Mouse (Mus musculus): ENCODE measurements around the gene Schip1. TPM values are rescaled to one million over a fixed set of nuclear protein-coding genes. Genes with fewer than 3 reads are reported as not detected.

Gene Schip1
- total RNA-seq, 2 experiments from 2014 or later = 2.6 TPM

DNA sequence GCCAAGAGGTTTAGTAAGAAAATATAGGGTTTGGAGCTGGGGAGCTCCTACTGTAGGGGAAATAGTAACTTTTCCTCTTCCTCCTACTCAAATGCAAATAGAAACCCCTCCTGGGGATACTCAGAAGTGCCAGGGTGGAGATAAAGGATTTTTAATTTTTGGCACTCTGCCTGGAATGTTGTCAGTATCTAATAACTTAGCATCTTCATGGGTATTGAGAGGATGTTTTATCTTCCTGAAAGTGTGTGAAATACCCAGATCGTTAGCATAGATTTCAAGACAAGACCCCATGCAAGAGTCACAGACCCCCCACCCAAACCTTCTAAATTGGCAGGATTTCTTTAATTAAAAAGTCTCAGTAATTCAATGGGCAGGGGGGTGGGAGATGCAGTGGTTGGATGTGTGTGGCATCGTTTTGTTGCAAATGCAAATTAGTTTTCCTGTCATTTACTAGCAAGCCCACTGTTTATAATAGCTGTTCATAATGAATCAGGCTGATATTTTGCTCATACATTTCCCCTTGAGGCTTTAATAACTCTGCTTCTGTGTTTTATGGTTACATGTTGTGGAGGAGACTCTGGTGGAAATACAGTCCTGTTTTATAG is 40.6 kb downstream of the Schip1 start:
- ATAC-seq (replicated peaks; ENCODE audit: low FRiP score, low TSS enrichment, poor library complexity, severe bottlenecking) = no peak

DNA sequence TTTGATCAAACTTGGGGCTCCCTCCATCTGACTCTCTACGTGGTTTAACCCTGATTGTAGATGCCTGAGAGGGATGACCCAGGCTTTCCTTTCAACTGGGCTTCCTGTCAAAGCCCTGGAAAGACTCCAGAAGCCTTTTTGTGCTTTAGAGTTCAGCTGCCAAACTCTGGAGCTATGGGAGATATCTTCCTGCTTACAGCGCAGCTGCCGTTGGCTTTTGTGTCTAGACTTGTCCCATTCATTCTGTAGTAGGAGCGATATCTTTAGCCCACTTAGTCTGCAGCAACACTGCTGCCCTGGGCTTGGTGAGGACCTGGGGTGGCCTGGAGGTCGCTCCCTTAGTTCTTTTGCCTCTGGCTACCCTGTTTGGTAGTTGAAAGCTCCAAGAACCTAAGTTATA is 56.7 kb downstream of the Schip1 start:
- no peak for ATAC-seq (replicated peaks; ENCODE audit: low FRiP score, low TSS enrichment, poor library complexity, severe bottlenecking)

DNA sequence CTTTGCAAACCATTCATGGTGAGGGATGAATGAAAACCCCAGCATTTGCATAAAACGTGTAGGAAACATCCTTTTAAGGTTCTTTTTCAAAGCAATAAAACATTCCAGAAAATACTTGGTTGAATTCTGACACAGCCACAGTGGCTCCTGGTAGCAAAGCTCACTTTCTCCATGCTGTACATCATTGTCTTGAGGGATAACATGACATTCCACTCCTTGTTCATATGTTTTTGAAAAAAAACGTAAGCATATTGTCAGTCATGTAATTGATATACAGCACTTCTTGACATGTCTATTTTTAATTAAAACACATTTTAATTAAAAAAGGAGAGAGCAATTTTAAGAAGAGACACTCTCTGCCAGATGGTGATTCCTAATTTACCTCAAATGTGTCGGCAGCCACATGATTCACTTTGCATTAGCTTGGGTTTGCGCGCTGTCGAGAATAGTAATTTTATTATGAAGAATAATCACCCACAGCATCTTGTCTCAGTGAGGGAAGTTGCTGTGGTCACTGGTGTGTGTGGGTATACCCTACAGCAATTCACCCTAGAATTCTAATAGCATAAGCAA is 61.8 kb downstream of the Schip1 start:
- ATAC-seq (replicated peaks; ENCODE audit: low FRiP score, low TSS enrichment, poor library complexity, severe bottlenecking) = no peak

DNA sequence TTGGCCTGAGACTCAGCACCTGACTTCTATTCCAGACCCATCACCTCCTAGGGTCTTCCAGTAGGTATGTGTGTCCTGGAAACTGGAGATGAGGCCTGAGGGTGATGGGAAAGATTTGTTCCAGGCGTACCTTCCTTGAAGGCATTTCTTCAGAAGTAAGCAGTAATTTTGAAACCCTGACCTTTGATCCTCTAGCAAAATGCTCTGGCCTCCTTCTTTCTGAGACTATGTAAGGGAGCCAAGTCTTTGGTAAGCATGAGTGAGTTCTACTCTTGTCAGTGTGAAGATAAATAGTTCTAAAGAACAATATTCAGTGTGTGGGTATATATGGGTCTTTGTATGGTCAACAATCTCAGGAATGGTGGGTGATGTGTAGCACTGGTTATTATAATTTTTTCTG is 65.8 kb downstream of the Schip1 start:
- ATAC-seq (replicated peaks; ENCODE audit: low FRiP score, low TSS enrichment, poor library complexity, severe bottlenecking) = no peak

DNA sequence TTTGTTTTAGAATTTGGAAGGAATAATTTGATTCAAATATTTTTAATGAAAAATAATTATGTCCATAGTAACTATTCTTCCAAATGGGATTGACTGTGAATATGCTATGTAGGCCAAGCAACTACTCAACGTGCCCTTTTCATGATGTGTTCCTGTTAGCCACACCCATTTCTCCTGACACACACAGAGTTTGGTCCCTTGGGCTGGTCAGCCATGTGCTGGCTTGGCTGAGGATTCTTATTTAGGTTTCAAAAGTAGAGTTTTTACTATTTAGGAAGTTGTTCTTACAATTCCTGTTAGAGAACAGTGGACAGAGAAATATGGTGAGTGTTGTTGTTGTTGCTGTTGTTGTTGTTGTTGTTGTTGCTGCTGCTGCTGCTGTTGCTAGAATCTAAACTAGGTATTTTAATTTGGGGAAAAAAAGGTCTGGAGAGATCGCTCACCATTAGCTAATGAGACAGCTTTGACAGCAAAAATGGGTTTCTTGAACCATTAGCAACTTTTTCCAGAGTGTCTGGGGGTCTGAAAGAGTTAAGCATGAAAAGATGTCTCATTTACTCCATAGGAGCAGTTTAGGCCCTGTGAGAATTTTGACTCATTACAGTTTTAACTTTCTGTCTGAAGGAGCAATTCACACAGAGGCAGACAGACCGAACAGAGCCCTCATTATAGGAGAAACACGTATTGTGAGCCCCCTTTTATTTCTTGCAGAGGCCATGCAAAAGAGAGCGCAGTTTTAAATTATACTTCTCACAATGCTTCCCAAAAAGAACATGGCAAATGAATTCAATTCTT is 74.4 kb downstream of the Schip1 start:
- ATAC-seq (replicated peaks; ENCODE audit: low FRiP score, low TSS enrichment, poor library complexity, severe bottlenecking) = no peak

DNA sequence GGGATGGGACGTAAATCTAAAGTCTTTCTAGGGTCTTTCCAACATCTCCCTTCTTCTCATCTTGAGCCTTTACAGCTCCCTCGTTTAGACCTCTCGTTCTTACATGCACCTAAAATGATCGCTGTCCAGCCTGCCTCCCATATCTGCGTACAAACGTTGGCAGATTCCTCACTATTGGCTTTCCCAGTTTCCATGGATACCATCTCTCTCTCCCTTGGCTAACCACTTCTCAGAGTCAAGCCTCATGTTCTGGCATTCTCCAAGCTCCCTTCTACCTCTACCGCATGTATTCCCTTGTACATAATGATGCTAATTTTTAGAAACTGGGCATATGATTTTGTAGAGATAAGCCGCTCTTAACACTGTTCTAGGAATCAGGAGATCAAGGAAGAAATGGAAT is 86.1 kb downstream of the Schip1 start:
- ATAC-seq (replicated peaks; ENCODE audit: low FRiP score, low TSS enrichment, poor library complexity, severe bottlenecking) = no peak

DNA sequence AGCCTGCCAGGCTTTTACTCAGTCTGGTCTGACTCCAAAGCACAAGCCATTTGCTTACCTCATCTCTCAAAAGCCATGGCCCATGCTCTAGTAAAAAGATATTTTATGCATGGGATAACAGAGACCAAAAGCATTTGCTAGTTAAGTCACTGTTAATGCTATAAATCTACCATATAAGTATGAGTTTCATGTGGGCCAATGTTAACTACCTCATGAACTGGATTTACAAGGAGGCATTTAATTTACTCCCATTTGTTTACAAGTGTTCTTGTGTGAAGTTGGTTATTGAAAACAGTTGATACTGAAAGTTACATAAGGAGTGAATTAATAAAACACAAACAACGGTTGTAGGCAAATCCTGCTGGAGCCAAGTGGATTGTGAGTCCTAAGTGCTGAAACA is 95.6 kb downstream of the Schip1 start:
- no peak for ATAC-seq (replicated peaks; ENCODE audit: low FRiP score, low TSS enrichment, poor library complexity, severe bottlenecking)

DNA sequence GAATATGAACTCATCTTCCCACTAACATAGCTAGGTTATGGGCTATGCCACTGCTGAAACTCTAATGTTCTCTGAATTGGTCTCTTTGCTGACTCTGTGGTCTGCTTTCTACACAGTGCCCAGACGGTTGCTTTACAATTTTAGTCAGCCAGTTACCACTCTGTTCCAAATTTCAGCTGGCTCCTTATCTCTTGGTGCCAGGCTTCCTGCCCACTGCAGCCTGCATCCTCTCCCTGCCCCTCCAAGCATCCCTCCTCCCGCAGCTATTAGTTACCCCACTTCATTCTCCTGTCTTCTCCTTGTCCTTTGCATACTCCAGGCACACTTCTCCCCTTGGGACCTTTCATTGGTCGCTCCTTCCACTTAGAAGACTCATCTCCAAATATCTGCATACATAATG is 96.2 kb downstream of the Schip1 start:
- ATAC-seq (replicated peaks; ENCODE audit: low FRiP score, low TSS enrichment, poor library complexity, severe bottlenecking) = peak; percentile 100

DNA sequence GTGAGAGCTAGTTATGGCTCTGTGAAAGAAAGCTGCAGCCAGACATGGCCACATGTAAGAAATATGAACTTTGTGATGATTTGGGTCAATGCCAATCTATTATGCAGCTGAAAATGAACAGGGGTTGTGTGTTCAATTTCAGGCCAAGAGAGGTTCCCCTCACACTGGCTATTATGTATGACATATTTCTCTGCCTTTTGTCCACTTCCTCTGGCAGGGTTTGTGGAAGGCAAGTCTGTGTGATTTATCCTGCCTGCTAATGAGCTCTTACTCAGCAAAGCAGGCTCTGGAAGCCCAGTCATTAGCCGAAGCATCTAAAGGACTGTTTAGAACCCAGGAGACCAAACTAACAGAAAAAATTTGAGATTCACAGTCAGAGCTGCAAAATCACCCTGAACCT is 113.6 kb downstream of the Schip1 start:
- no peak for ATAC-seq (replicated peaks; ENCODE audit: low FRiP score, low TSS enrichment, poor library complexity, severe bottlenecking)

DNA sequence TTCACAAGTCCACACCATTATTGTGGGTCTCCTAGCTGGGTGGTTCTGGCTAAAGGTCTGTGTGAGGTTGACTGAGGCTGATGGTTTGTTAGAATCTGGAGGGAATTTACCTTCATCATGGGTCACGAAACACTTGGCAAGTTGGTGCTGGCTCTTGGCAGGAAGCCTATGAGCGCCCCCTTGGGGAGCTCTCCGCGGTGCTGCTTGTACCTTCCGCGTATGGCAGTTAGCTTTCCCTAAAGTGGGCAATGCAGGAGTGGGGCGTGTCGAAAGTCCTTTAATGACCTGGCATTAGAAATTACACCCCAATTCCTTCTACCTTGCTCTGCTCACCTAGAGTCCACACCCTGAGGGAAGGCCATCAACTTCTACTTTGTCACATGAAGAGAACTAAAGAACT is 122.9 kb downstream of the Schip1 start:
- ATAC-seq (replicated peaks; ENCODE audit: low FRiP score, low TSS enrichment, poor library complexity, severe bottlenecking) = no peak

DNA sequence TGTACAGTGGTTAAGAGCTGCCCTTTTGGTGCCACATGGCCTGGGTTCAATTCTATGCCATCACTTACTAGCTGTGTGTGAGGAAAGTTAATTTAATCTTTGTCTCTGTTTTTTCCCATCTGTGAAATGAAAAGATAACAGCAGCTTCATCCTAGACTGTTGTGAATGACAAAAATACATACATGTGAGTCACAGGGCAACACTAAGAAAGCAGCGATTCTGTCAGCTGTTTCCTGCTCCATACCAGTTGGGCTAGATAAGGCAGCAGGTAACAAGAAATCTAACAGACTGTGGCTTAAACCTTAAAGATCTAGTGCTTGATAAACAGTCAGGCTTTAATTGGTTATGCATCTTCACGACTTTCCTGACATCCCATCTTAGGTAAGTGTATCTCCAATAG is 124.5 kb downstream of the Schip1 start:
- ATAC-seq (replicated peaks; ENCODE audit: low FRiP score, low TSS enrichment, poor library complexity, severe bottlenecking) = no peak

DNA sequence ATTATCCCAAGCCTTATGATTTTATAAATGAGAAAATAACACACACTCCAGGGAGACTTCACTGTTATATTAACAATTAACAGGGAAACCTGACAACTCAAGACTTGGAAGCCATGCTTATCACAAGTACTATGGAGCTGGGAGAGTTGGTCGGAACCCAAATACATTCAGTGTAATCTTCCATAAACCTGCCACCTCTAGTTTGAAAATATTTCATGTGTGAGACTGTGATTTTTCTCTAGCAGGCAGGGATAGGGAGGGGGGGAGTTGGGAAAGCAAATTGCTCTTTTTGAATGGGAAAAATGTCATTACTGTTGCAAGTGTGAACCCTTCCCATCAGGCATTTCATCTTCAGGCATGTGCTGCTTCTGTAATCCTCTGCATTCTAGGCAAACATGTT is 132.3 kb downstream of the Schip1 start:
- ATAC-seq (replicated peaks; ENCODE audit: low FRiP score, low TSS enrichment, poor library complexity, severe bottlenecking) = no peak

DNA sequence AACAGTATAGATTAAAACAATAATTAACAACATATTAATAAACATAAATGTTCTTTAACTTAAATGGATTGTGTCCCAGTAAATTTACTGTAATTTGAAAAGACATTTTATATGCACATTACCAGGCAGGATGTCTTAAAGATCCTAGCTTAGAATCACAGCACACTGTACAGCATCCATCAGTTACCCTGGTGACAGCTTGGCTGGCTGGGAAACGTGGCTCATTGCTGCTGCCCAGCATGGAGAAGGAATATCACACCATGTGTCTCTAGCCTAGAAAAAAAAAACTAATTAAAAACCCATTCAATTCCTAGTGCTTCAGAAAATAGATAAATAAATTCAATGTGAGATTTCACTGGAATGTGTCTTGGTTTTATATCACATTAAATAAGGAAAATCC is 136.6 kb downstream of the Schip1 start:
- ATAC-seq (replicated peaks; ENCODE audit: low FRiP score, low TSS enrichment, poor library complexity, severe bottlenecking) = no peak

DNA sequence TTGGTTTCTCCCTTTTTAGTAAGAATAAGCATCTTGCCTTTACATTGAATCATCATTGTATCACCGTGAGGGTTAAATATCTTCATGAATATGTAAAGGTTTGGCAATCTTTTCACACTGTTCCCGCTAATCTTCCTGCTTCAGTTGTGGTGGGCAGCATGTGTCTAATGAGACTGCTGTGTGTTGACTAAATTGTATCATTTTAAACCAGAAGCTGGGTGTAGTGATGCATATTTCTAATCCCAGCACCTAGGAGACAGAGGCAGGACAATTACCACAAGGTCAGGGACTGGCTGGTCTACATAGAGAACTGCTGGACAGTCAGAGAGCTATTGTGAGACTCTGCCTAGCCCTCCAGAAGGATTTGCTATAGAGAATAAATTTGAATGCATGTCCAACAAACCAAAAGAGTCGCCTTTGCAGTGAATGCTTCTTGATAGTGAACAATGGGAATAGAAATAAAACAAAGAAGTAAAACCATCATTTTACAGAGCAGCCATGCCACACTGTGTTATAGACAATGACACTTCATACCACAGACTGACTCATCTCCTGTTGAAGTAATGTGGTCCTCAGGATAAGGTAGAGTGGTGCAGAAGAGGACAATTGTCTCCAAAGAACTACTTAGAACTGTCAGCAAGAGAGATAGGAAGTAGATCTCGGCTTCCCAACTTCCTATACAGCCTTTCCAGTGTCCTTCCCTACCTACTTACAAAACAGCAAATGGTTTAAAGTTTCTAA is 137.7 kb downstream of the Schip1 start:
- no peak for ATAC-seq (replicated peaks; ENCODE audit: low FRiP score, low TSS enrichment, poor library complexity, severe bottlenecking)

DNA sequence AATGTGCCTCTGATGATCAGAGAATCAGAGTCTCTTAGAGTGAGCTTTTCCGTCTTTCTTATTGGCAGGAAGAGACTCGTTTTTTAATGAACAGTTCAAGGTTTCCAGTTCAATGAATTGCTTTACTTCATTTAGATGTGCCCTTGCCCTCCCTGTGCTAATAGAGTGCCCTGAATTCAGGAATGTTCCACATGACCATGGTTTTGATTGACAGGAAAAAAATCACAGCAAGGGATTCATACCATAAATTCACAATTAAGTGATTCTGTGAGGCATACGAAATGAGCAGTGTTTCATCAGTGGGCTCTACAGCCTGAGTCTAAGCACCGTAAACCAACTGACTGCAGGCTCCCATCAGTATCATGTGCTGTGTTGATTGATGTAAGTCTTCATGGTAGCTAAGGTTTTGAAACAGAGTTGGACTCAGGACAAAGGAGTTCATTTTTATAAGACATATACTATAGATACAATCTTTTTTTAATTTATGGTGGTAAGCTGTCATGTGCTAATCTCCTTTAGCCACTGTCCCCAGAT is 139.4 kb downstream of the Schip1 start:
- no peak for ATAC-seq (replicated peaks; ENCODE audit: low FRiP score, low TSS enrichment, poor library complexity, severe bottlenecking)

DNA sequence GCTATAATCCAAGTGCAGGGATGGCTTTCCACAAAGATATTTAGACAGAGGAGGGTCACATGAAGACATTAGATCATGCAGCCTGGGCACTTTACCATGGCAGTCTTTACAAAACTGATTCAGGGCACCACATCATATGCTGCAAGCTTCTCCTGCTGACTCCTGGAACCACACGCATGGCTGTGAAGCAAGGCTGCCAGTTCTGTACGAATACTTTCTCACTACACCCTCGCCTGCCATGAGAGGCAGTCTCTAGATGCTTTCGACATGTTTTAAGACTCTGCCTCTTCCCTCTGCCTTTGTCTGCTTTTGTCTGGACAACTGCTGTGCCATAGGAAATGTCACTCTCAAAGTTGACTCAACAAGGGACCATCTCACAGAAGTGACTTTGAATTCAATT is 145.8 kb downstream of the Schip1 start:
- ATAC-seq (replicated peaks; ENCODE audit: low FRiP score, low TSS enrichment, poor library complexity, severe bottlenecking) = no peak

DNA sequence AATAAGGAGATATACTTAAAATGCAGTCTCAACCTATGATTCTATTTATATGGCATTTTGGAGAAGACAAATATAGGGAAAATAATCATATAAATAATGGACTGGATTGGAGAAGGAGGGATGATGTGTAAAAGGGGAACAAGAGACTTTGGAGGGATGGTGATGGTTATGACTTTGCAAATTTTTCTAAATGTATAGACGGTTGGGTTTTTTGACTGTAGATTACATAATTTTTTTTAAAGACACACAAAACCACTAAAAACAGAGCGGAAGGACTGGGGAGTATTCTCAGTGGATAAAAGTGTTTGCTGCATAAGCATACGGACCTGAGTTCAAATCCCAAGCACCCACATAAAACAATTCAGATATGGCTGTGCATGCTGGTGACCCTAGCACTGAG is 156.8 kb downstream of the Schip1 start:
- ATAC-seq (replicated peaks; ENCODE audit: low FRiP score, low TSS enrichment, poor library complexity, severe bottlenecking) = no peak

DNA sequence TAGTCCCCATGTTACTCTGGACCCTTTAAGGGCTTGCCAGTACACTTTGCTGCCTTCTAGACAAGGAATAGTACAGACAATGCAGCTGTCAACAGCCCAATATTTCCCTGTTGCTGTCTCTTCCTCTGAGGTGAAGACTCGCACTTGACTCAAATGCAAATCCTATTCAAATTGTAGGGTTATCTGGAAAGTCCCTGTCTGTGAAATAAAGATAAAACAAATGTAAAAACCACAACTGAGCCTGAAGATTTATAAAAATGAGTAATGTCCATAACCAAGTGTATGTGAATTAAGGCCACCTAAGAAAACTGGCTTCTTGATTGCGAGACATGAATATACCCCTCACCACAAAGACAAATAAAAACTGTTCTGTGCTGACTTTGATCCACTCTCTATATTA is 175.3 kb downstream of the Schip1 start:
- ATAC-seq (replicated peaks; ENCODE audit: low FRiP score, low TSS enrichment, poor library complexity, severe bottlenecking) = no peak

DNA sequence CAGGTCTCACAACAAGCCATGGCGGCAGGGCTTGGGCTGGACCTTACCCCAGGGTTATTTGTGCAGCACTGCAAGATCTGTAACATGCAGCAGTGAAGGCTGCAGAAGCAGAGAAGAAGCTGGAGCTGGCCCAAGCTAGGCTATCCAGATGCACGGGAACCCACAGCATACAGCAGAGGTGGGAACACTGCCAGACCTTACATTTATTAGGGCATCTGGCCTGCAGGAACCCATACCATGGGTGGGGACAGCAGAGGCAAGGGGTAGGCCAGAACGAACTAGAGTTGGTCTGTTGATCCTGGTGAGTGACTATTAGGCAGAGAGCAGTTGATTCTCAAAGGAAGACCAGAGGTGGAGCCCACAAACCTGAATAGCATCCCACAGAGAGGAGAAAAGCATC is 178.6 kb downstream of the Schip1 start:
- ATAC-seq (replicated peaks; ENCODE audit: low FRiP score, low TSS enrichment, poor library complexity, severe bottlenecking) = no peak

DNA sequence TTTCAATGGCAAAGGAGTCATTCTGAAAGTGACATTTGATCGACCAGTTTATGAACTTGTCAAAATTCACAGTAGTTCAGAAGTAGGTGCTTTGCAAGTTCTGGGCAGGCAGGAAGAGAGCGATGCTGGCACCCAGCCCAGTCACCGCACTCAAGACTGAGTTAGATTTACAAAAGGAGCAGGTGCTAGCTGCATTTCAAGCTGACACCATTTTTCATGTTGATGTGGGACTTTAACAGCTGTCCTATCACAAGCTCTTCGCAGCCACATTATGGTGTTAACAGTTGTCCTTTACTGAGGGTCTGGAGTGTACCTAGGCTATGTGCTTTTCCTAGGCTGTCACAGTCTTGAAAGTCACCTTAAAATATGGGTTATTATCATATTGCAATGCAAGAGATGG is 181.6 kb downstream of the Schip1 start:
- no peak for ATAC-seq (replicated peaks; ENCODE audit: low FRiP score, low TSS enrichment, poor library complexity, severe bottlenecking)
